Mouse (Mus musculus): ENCODE data around the gene Ap1s1.

GRCm38 (mm10) chr5:136999449-136999848 is 46.5 kb downstream of the Ap1s1 start:
- no peak for TF ChIP-seq EP300 (IDR thresholded peaks at IDR 0.05; ENCODE audit: low read depth)
- no peak for TF ChIP-seq CTCF (IDR thresholded peaks at IDR 0.05; ENCODE audit: low read depth)
